Mouse (Mus musculus) embryo, embryonic 11 days (tissue): ENCODE results near the gene Hamp2.
"Not testable (repeated sequence)": the region's sequence is repeated elsewhere in the genome, so short reads cannot be mapped to it uniquely, and the experiment has no call there.

Source experiments
- DNase-seq: peaks from one replicate; pipeline ENCODE4 v3.0.0-alpha.2; 2015

The Hamp2 gene

DNA sequence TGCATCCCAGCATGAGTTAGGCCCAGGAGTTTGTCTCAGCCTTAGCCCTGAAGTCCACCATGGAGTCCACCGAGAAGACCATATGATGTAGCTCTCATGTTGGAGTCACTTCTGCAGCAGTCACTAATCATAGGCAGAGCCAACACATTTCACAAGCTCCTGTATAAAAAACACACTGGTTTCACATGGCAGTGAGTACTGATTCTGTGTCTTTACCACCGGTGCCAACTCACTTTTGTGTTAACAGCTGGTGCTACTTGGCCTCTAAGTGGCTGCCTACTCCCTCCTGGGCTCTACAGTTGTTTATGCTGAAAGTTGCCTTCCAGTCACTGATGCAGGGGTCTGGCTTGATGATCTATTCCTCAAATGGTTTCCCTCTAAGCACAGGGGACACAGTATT is at the start of gene Hamp2:
Gene Hamp2, minus strand, starts transcription at position 101 of the 400 bp plus-strand sequence.
- DNase-seq: not testable (repeated sequence)

DNA sequence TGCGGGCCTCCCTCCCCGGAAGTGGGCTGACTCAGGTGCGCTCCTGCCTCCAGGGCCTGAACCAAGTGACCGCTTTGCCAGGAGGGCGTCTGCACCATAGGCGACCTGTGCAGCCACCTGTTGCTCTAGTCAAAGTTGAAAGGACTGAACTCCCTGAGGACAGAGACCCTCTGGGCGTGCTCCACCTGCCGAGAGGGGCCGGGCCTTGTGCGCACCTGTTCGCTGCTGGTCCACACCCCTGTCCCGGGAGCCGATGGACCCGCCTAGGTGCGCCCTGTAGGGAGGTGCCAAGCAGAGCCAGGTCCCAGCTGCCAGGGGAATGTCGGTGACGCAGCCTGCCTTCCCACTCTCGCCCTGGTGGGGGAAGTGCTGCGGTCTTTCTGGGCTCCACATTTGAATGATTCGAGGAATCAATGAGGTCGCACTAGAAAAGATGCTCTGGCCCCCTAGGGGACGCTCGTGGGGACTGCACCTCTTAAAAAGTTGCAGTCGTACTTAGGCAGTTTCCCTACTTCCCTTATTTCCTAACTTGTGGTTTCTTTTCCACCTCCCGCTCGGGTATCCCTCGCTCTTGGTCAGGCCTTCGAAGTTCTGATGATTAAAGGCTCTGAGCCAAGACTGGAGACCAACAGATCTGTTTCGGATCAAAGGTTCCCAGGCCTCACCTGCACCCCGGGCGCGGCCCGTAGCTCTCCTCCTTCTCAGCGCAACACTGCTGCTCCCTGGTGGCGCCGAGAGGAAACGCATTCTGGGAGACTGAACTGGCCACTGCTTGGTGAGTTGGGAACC is 49.2 kb upstream of the Hamp2 start, which contains the start of gene Fam187b:
Gene Fam187b, plus strand, starts transcription at position 290 of the 789 bp plus-strand sequence.
- DNase-seq: peak; percentile 88

DNA sequence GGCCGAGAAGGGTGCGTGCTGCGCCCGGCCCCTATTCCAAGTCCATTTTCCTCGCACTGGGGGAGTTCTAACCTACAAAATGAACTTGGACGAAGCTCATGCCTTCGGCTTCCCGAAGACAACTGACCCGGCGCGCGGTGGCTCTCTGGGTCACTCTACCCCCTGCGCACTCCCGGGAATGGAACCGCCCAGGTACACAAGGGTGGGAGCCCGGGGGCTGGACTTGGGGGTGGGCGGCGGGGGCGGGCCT is 48.7 kb upstream of the Hamp2 start, which contains the start of gene Lsr:
Gene Lsr, minus strand, starts transcription at position 214 of the 250 bp plus-strand sequence.
- DNase-seq: peak; percentile 67

DNA sequence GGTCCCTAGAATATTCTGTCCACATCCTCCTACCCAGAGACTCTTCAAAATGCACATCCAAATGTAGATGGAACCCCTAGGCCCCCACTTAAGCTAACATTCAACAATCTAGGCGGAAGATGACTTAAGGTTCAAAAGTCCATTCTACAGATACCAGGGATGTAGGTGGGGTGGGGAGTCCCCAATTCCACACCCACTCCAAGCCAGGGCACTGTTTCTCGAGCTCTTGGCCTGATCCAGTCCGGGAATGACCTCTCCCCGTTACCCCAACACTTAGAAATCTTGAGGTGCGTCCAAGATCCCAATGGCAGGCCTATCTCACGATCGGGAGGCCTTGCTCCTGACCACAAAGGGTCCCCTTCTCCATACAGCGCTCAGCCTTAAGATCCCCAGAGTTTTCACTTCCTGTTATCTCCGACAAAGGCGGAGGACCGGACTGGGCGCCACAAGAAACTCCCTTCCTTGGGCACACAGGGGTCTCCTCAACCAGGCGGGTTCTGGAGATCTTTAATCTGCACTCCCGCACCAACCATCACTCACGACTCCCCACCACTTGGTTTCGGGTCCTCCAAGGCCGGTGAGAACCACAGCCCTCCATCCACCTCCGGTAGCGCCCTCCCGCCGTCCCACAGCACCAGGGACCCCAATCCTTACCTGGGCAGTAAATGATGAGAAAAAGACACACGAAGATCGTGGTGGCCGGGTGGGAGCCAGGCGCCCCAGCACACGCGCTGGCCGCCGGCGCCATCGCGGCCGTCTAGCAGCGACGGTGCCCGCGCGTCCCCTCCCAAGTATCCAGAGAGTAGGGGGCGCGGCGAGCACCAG is 48.2 kb upstream of the Hamp2 start:
- DNase-seq: peak; percentile 16

DNA sequence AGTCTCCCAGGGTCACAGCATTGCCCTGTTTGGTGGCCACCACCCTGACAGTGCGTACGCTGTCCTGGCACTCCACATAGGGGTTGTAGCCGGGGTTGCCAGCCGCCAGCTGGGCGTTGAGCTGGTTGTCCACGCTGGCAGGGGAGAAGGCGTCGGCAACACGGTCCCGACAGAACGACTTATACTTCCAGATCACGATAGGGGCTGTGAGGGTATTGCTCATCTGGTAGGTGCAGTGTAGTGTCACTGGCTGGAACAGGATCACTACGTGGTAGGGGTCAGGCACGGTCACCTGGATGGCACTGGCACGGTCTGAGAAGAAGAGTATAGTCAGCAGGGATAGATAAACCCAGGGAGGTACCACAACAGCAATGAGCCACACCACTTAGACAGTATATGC is 47.4 kb upstream of the Hamp2 start:
- no peak for DNase-seq

DNA sequence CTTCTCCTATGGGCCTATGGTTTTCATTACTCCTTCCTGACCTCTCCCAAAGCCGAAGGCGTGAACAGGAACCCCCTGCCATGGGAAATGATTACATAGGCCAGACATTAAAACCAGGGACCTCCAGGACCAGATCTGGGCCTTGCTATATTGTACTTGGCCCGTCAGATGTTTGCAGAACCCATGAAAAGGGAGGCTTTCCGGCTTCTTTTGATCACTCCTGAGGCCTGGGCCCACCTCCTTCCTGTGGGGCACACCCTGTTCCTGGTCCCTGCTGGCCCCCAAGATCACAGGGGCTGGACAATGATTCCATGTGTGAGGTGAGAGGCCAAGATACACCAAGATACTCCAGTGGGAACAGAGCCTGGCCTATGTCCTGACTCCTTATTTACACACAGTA is 44.7 kb upstream of the Hamp2 start:
- DNase-seq: no peak

DNA sequence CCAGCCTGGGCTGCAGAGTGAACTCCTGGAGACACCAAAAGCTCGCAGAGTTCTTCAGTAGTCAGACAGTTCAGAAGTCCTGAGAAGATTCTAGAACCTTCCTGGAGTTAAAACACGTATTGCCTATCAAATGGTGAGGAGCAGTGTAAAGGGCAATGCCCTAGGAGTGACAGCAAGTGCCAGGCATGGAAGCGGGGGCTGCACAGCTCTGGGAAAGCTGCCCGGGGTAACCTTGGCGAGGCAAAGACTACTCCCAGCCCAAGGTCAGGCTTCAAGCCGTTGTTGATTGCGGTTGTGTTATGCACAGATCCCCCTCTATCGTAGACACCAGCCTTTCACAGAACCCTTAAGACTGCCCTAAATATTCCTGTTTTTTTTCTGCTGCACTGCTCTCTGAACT is 44.1 kb upstream of the Hamp2 start:
- DNase-seq: no peak

DNA sequence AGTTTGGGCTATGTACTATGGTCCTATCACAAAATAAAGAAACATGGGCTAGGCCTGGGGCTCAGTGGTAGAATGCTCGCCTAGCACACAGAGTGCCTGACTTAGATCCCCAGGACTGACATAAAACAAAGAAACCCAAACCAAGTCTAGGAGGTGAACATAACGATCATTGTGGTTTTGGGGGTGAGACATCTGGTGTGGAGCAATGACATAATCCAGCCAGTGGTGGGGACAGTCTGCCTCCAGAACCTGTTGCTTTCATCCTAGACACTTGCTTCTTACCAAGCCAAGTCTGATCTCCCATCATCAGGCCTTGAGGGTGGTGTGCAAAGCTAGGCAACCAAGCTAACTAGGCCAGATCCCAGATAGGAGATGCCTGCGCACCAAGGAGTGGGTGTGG is 42.2 kb upstream of the Hamp2 start:
- no peak for DNase-seq

DNA sequence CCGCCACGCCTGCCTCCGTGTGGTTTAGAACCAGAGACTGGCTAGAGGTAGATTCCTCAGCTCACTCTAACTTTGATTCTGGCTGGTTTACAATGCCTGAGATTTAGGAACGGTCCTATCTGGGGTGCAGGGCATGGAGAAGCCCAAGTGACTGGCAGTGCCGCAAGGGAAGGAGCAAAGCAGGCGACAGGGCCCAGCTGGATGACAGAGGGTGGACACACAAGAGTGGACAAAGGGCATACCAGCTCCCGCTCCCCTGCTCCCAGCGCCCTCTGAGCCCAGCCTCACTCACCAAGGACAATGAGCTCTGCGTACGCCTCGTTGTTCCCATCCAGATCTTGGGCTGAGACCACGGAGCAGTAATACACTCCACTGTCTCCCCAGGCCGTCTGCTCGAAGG is 41.2 kb upstream of the Hamp2 start:
- DNase-seq: no peak

DNA sequence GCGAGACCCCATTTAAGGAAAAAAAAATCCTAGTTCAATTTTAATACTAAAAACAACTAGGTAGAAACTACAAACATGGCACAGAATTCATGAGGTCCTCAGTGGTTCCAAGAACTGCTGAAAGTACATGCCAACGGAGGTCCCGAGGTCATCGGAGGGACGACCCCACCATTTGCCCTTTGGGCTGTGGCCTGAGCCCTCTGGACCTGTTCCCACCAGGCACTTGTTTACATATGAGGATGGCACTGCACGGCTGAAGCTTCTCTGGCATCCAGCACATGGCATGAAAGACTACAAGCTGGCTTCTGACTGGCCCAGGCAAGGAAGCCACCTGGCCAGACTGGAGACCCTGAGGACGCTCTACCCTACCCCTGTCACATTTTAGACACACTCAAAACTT is 39.9 kb upstream of the Hamp2 start:
- no peak for DNase-seq

DNA sequence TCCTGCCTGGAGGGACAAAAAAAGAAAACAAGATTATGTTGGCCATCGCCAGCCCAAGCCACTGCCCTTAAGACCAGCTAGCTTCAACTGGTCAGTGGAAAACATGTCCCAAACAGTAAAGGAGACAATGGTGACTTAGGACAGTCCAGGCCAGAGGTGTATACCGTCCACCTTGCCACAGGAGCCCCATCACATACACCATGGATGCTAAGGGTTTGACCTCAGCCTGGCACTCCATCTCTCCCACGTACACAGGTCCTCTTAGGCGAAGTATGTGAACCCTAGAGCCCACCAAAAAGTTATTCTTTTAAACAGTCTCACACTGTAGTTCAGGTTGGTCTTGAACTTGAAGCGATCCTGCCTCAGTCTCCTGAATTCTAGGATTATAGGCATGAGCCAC is 38.4 kb upstream of the Hamp2 start:
- no peak for DNase-seq

DNA sequence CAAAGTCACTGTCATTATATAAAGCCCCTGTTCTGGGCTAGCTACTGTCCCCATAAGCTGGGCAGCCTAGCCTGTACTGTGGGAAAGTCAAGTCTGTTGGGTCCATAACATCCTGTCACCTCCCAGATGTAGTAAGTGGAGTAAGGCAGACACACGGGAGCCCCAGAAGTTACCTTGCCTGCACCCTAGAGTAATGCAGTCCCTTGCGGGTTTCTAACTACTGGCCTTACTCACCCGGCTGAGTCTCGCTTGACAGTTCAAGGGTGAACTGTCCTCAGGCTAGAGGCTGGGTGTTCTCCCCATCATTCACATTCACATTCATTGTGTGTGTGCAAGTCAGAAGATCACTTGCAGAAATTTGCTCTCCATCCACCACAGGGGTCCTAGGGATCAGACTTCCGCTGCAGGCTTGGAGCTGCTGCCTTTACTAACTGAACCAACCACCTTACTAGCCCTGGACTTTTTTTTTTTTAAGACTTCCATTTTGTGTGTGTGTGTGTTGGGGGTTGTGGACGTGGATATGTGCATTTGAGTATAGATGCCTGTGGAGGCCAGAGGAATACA is 35.4 kb upstream of the Hamp2 start:
- no peak for DNase-seq

DNA sequence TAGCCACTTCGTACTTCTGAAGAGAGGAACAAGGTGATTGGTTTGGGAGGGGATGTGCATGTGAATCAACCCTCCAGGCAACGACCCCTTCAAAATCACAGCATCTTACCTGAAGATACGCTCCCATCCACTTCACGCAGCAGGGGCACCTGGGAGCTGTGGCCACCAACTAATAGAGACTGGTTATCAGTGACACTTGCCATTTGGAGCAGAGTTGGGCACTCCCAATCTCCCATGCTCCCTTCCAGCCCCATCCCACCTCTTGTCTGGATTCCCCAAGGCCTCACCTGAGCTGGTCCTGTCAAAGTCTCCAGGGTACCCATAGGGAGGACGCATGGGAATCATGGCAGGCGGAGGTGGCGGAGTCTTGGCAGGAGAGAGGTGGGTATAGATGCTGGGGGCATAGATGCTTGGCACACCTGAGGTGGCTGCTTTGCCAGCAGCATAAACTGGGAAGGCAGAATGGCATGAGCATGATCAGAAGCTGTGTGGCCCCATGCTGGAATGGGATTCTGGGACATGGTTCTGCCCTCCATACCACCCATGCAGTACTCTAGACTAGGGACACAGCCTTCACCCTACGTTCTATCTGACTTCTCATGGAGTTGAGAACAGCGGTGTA is 34.5 kb upstream of the Hamp2 start:
- DNase-seq: no peak

DNA sequence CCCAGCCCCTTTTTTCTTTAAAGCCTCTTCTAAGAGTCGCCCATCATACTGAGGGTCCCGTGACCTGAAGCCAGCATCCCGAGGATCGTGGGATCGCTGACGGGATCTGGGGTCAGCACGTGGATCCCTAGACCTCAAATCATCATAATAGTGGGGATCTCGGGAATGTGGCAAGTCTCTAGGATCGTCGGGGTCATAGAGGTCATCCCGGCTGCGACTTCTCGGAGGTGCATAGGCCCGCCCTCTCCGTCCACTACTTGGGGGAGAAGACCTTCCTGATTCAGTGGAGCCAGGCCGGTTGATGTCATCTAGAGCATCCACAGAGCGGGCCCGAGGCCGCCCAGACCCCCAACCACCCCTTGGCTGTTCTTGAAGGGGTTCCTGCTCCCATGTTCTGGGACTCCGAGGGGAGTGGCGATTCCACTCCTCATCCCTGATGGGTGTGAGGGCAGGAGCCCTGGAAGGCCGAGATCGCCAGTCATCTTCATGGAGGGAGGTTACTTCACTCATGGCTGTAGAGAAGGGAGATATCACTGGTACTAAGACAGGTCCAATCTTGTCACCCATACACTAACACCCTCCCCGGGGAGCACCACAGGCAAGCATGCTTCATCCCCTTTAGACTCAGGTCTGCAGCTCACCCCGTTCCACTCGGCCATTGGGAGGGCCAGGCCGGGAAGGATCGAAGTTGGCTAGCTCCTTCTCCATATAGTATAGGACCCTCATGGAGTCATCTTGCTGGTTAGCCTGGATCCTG is 33.8 kb upstream of the Hamp2 start:
- peak; percentile 9 for DNase-seq

DNA sequence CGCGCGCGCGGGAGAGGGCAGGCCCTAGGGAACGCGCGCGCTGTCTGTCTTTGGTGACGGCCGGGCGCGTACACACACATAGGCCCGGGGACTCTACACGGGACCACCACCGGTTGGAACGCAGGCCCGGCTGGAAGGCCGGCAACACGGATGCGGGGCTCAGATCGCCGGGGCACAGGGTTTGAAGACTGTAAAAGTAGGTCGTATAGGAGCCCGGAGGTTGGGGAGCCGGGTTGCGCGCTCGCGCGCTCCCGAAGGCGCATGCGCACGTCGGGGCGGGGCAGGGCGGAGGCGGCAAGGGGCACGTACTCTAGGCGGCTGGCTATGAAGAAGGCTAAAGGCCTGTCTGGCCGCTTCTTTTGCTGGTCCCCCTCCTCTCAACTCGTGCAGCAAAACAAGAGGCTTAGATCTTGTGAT is 32.9 kb upstream of the Hamp2 start:
- peak; percentile 93 for DNase-seq

DNA sequence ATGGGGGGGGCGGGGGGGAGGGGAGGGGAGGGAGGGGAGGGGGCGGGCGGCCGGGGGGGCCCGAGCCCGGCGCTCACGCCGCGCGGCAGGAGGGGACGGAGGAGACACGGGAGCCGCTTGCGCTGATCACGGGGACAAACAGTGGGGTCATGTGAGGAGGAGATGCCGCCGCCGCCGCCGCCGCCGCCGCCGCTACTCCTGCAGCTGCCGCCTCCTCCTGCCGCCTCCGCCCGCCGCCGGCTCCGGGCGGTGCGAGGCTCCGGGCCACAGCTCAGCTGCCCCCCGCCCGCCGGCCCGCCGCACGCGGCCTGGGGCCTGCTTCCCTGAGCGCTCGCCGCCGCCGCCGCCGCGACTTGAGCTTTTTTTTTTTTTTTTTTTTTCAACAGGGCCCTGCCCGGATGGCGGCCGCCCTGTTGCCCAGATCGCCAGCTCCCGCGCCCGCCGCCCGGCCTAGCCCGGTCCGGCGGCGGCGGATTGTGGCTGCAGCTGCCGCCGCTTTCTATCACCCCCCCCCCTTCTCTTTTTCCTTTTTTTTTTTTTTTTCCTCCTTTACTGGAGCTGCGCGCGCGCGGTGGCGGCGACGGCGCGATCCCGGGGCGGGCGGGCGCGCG is 32.4 kb upstream of the Hamp2 start, which contains the start of gene Usf2:
Gene Usf2, minus strand, starts transcription at position 48 of the 611 bp plus-strand sequence.
- peak; percentile 87 for DNase-seq

DNA sequence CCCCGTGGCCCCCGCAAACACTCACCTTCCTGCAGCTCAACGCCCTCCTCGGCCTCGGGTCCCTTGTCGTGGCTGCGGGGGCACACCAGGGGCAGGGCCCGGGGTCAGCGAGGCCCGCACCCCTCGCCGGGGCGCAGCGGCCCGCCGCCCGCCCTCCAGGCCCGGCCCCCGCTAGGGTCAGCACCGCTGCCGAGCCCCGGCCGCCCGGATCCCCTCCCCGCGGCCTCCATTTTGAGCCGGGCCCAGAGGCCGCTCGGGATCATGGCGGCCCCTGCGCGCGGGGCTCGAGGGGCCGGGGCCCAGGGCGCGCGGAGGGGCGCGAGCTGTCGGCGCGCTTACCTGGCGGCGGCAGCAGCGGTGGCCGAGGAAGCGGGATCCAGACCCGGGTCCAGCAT is 31.9 kb upstream of the Hamp2 start:
- peak; percentile 73 for DNase-seq

DNA sequence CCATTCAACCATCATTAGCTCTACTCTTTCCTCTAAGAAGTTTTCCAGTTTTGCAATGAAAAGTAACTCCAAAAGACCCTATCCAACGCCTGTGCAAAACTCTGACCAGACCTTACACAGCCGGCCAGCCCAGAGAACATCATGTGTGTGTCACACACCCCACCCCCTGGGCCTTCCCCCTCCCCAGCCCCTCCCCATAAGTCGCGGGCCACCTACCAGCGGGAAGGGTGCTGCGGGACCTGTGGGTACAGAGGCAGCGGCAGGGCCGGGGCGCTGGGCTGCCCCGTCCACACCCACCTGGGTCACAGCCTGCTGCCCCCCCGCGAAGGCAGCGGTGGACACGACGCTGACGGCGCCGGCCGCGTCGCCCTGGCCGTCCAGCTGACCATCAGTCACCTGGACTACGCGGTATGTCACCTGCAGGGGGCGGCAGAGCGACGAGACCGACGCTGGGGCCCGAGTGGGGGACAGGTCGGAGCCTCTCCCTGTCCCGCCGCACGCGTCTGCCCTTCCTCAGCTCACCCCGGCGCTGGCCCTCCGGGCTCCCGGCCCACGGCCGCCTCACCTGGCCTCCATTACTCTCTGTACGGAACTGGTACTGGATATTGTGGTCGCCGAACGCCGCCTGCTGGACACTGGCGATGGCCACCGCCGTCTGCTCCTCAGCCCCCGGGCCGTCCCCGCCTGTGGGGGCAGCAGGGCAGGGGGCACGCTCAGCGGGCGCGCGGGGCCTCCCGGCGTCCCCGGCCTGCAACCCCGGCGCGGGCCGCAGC is 31.3 kb upstream of the Hamp2 start:
- peak; percentile 92 for DNase-seq

DNA sequence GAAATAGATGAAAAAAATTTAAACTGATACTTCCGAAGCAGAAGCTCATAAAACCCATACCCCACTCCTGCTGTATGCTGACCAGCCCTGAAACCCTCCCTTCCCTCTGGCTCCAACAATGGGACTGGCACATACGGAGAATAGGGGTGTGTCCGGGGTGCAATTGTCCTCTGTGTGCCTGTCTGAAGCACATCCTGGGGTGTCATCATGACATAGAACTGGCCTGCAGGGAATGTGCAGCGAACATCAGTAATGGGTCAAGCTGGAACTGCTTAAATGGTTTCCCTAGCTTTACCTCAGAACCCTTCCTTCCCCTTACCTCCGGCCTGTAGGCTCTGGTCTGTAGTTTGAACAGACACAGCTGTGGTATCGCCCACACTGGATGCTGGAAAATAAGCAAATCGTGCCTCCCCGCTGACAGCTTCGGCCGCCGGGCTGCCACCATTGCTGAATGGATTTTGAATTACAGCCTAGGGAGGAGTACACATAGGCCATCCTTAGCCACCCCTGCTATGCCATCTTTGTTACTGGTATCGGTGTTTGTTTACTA is 30.6 kb upstream of the Hamp2 start:
- DNase-seq: no peak

DNA sequence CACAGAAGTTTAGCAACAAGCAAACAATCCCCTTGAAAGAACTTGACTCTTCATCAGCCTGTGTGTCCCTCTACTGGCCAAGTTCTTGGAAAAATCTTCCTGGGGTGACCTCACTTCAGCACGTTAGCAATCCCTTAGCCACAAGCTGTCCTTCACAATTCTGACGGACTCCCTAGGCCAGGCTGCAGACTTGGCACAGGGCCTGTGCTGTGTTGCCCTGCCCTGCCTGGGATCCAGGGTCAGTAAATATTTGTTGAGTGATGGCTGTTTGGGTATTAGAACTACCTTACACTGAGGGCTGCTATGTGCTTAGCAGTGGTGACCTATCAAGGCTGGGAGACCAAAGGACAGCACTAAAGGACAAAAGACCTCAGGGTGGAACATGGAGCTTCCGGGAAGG is 29.6 kb upstream of the Hamp2 start:
- no peak for DNase-seq

DNA sequence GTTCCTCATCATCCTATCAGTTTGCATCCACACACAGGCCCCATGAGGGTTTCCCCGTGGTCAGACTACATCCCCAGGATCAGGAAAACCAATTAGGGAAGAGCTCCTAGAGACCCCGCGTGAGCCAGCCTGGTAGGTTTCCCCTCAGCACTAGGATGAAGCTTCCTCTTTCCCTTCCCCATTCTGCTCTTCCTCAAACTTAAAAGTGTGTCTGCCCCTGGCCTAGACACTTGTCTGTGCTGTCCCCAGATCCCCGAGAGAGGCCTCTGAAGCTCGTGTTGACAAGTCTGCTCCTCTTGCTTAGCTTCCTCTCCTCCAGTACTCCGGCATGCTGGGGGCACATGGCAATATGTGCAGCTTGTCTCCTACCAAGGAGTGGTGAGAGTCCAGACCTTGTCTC is 29.0 kb upstream of the Hamp2 start:
- DNase-seq: no peak
